Mouse (Mus musculus): ENCODE data around the gene Atcay. TPM values are rescaled to one million over a fixed set of nuclear protein-coding genes. Genes with fewer than 3 reads are reported as not detected.

Atcay gene
- total RNA-seq (2021): 100 to 1,000 TPM; 195 to 206 TPM

DNA sequence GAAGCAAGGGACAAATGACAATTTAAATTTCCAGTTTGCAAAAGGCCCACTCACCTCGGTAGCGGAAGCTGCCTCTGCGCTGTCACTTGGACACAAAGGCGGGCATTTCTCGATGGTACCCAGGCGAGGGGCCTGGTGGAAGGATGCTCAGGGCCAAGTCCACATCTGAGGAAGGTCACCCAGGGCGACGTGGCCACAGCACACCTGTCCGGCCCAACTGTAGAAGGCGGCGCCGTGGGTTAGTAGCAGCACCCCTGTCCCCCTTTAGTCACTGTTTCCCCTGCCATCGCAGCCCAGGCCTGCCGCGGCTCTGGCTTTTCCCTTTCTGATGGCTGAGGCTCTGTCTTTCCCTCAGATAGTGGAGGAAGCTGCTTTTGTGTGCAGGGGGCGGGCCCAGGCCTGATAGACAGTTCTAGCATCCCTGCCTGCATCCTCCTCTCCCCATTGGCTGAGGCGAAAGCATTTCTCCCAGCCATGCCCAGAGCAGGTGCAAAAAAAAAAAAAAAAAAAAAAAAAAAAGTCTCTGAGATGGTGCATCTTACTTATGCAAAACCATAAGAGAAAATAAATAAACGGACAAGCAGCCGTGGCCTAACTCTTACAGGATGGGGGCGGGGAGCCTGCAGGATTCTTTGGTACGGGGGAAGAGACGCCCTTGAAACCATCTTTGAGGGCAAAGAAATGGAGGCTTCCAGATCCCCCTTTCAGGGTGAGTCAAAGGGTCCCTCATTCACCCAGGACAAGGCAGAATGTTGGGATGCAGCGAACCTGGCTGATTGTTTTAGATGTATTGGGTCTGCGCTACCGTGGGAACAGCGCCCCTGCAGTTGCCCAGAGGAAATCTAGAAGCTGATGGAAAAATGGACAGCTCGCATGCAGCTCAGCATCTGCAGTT, at the start of gene Atcay:
Gene Atcay, minus strand, starts transcription at position 396 of the 895 bp plus-strand sequence.
- intact Hi-C loops (cut with DNase I): no loop called here

DNA sequence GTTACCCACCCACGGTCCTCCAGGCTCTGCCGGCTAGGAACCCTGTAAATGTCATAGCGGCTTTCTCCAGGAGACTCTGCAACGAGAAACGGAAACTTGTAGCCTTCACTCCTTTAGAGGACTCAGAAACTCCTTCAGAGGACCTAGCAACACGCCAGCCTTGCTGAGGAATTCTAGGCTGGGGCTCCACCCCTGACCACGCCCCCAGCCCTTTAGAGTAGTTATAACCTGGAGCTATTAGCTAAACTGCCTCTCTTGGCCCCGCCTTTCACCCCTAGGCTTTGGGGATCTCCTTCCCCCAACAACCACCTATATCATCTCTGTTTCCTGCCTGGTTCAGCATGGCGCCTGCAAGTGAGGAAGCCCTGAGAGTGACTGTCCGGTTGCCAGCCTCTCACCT, 48.9 kb upstream of the Atcay start:
- intact Hi-C loops (cut with DNase I): no loop called here

More for the DNA sequence above, at the start of gene Atcay:
- peak; percentile 81 for DNase-seq

DNA sequence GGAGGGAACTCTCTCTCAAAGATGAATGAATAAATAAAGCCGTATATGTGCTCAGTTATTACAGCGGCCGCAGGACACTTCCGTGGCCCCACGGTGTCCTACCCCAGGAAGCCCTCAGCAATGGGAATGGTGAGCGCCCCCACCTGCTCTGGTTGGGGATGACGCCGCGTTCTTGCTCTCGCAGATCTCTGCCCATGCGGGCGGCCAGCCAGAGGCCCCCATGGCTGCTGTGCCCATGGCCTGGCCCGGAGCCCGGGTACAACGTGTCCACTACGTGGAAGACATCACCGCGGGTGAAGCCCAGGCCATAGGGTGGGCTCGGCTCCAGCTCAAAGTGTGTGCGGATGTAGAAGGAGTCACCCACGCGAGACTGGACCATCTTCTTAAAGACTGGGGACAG, 47.0 kb upstream of the Atcay start:
- intact Hi-C loops (cut with DNase I): no loop called here
- DNase-seq: peak; percentile 70

More for the DNA sequence above, 48.9 kb upstream of the Atcay start:
- DNase-seq: no peak

DNA sequence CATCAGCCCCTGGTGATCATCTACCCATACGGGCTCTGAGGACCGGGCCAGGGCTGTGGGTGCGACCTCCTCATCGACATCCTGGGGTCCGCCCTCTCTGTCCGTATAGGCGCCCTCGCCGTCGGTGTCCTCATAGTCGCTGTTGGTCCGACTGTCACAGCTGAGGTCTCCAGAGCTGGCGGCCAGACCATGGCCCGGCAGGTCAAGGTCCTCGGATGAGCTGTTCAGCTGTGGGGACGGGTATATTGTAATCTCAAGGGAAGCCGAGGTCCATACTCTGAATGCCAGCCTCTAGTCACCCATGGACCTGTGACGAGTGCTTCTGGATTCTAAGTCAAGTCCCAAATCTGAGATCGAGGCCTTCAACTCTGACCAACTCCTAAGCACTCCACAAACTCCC, 43.2 kb upstream of the Atcay start:
- intact Hi-C loops (cut with DNase I): no loop called here
- no peak for DNase-seq

DNA sequence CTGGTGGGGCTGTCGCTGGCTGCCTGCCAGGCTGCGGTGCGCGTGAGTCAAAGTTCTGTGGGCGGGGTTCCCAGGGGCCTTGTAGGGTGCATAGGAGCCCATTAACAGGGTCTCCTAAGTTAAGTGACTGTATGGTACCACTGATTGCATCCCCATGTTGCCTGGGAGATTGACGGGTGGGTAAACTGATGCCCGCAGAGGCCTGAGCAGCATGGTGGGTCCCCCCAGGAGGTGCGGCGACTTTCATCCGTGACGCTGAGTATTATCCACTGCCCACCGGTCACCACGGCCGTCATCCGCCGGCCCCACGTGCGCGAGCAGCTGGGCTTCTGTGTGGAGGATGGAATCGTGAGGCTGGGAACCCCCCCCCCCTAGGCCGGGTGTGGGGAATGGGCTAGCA, 41.7 kb upstream of the Atcay start:
- intact Hi-C loops (cut with DNase I): no loop called here
- no peak for DNase-seq

DNA sequence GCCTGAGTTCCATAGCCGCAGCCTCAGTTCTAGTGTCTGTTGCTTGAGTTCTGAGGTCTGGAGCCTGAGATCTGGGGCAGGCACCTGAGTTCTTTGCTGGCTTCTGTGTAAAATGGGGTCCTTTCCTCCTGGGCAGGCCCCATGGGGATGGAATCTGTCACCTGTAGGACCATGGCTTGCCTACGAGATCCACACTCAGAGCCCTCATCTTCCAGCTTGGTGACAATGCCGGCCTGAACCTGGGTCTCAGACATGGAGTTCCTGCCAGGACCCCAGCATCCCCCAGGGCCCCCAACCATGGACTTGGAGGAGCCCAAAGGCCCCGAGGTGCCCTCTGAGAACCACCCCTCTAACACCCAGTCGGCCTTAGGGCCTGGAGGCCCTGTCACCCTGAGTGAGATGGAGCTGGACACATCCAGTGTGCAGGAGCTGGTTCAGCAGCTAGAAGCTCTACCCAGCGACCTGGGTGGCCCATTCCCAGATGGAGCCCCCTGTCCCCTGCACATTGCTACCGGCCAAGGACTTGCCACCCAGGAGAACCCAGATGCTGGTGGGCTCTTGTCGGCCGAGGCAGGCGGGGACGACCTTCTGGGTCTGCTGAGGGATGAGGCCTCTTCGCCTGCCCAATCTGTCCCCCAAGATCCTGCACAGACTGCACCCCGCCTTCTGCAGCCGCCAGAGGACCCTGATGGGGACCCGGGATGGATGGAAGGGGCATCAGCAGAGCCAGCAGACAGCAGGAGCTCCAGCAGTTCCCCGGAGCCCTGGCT, 38.2 kb upstream of the Atcay start:
- DNase-seq: no peak
- intact Hi-C loops (cut with DNase I): no loop called here

DNA sequence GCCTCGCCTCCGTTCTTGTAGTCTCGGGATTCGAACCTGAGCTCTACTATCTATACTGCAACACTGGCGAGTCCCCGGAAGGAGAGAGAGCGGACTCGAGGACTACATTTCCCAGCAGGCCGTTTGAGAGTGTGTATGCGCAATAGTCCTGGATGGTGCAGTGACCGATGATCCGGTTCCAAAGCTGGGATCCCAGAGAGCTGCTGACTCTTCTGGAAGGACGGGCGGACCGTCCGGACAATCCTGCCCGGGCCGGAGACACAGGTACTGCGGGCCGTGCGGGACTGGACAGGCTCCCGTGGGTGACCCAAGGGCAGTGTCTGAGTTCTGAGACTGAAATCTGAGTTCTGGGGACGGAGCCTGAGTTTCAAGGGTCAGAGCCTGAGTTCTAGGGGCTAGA, 37.4 kb upstream of the Atcay start:
- intact Hi-C loops (cut with DNase I): no loop called here

DNA sequence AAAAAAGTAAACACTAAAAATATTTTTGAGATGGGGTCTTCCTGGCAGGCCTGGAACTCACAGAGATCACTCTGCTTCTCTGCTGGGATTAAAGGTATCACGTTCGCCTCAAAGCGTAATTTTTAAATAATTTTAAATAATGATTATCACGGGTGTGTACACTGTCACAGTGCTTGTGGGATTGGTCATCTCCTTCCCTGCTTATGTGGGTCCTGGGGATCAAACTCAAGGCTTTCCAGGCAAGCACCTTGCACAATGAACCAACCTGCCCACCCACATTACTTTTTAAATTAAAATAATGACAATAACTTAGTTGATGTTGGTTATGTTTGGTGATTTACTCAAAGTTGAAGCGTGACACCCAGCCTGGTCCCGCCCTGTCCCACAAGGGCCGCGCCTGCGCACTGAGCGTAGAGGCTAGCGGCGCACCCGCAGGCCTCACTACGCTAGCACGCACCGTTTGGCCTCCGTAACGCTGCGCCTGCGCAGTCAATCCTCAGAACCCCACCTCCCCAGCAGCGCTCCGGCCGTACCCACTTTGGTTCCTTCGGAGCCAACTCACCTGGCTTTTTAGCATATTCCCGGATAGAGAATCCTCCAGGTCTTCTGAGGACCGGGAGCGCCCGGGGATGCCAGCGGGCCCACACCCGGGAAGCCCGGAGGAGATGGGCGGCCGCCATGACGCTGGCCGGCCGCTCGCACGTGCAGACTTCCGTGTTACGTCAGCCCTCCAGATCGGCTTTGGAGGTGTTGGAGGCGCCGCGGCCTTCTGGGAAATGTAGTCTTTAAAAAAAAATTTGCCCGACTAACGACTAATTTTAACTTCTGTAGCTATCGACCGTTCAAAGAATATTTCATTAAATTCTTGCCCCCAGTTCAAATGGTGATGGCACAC, 35.8 kb upstream of the Atcay start, which contains the start of the genes Mrpl54 and Apba3:
Gene Mrpl54, minus strand, starts transcription at position 724 of the 895 bp plus-strand sequence.
Gene Apba3, plus strand, starts transcription at position 750 of the 895 bp plus-strand sequence.
- peak; percentile 97 for DNase-seq
- intact Hi-C loops (cut with DNase I): no loop called here

More for the DNA sequence above, 37.4 kb upstream of the Atcay start:
- peak; percentile 75 for DNase-seq

DNA sequence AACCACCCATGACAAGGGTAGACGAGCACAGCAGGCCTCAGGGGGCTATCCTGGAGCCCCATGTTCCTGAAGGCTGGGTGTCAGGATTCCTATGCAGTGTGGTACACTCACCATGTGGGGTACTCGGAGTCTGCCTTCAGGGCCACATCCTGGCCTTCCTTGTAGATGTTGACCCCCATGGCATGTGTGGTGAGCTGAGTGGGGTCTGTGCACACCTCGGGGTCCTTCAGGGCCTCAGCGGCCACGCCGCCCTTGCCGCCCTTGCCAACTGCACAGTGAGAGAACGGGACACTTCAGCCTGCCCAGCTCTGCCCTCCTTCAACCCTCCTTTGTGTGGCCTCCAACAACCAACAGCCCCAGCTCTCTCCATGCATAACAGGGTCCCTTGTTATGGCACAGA, 34.9 kb upstream of the Atcay start:
- no peak for DNase-seq
- intact Hi-C loops (cut with DNase I): no loop called here

DNA sequence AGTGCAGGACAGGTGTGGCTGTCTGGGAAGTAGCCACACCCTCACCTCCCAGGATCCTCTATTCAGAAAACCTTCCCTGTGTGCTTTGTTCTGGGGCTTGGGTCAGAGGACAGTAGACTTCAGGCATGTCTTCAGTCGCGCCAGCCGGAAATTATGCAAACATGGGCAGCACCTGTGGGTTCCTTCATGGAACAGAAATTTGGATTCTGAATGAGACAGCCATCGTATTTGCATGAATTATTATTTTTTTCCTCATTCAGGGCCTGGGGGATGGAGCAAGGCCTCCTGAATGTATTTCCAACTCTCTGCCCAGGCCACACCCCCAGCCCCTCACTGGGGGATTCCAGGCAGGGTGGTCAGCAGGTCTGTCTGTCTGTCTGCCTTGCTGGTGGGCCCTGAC, 30.4 kb upstream of the Atcay start:
- intact Hi-C loops (cut with DNase I): no loop called here

DNA sequence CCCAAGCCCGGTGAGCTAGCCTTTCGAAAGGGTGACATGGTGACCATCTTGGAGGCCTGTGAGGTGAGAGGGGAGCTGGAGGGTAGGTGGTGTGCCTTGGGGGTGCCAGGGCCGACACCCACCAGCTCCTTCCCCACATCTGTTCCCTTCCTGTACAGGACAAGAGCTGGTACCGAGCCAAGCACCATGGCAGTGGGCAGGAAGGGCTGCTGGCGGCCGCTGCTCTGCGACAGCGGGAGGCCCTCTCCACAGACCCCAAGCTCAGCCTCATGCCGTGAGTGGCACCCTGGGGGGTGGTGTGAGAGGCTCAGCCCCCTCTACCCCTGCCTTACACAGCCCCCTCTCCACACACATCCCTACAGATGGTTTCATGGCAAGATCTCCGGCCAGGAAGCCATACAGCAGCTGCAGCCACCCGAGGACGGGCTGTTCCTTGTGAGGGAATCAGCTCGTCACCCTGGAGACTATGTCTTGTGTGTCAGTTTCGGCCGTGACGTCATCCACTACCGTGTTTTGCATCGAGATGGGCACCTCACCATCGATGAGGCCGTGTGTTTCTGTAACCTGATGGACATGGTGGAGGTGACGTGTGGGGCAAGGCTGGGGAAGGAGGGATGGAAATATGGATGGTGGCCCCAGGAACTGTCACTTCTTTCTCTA, 28.7 kb upstream of the Atcay start:
- DNase-seq: peak; percentile 44
- intact Hi-C loops (cut with DNase I): no loop called here

More for the DNA sequence above, 30.4 kb upstream of the Atcay start:
- DNase-seq: no peak

DNA sequence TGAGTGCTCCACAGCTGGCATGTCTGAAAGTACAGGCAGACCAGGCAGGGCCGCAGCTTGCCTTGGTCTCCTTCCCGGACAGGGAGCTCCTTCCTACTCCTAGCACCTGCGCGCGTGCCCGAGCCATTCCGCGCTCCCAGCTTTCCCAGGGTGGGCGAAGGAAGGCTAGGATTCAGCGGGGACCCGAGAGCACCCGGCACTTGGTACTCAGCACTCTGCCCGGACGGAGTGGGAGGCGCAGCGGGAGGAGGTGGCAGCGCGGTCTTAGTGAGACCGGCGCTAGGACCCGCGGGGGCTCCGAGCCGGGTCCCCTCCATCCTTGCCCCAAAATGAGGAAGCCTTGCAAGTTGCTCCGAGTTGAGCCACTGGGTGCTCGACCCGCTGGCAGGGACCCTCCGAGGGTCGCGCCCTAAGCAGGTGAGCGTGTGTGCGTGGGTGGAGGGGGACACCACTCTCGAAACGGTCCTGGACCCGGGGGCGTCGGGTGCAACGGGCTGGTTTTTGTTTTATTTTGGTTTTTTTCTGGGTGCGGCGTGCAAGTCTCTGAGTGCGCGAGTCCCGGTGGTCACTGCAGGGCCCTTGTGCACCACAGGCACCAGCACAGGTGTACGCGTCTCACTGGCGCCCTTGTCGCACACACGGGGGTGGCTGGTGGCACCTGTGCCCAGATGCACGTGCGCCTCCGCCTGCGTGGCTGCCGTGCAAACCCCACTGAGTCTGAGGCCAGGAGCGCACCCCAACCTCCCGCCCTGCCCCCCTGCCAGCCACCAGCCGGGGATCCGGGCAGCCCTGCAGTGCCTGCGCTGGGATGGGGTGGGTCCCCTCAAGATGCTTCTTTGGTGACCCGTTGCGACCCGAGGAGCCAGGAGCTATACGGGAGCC, 26.8 kb upstream of the Atcay start:
- no peak for DNase-seq
- intact Hi-C loops (cut with DNase I): no loop called here

DNA sequence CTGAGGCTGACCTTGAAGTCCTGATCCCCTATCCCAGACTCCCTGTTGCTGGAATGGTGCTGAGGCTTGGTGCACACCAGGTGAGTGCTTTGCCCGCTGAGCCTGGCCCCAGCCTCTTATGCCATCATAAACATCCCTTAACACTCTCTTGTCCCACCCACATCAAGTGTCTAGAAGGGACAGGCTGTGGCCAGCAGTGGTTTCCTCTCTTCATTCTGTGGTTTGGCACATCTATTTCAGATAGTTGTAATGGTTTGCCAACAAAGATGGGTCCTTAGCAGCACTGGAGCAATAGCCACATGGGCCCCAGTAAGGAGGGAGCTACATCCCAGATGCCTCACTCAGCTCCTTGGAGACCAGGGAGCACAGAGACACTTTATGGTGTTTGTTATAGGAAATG, 24.3 kb upstream of the Atcay start:
- no peak for DNase-seq
- intact Hi-C loops (cut with DNase I): no loop called here

DNA sequence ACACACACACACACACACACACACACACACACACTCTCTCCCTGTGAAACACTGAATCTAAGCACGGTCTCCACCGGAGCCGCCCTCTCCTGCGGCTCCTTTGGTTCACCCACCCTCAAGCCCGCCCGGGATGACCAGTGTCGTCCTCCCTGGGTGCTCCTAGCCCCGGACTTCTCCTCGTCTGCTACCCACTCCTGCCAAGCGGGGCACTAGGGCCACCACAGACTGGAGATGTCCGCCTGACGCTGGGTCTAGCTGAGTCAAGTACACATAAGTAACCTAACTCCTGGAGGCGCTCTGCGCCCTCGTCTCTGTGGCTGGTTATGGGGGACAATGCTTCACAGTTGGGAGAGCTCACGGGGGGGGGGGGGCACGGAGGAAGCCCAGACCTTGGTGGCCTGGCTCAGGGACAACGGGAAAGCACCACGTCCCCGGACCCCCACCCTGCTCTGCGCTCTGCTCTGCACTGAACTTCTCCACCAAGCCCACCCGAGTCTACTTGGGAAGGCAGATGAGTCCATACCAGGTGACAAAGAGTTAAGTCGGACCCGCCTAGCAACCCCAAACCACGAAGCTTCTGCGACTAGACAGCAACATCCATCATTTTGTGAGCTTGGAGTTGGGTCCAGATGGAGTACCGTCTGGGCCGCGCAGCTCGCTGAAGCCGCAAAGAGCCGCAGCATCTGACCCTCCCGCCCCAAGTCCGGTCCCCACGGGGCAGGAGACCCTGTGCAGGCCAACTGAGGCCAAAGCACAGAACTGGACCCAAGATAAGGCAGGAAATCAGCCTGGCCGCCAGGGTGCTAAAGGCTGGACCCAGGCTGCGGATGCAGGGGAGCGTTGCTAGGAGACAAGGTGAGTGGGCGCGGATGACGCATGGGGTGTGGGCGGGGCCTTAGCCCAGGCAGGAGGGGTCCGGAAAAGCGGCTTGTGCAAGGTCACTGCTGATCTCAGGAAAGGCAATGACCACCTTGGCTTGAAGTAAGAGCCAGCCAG, 22.1 kb upstream of the Atcay start, which contains the start of gene Matk:
Gene Matk, plus strand, starts transcription at position 512 of the 996 bp plus-strand sequence.
- DNase-seq: peak; percentile 71
- intact Hi-C loops (cut with DNase I): no loop called here

DNA sequence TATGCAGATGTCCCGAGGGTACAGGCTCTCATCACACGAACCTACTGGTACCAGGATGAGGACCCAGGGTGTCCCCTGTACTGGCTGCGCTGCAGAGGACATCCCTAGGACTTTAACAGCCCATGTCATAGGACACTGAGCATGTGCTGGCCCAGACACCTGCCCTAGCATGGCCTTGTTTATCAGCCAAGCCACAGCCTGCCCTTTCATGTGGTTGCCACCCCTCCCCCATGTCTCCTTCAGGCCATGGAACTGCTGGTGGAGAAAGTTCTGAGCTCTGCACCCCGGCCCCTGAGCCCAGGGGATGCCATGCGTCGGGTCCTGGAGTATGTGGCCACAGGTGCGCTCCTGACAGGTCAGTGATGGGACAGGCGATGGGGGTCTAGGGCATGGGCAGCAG, 18.8 kb upstream of the Atcay start:
- no peak for DNase-seq
- intact Hi-C loops (cut with DNase I): no loop called here

DNA sequence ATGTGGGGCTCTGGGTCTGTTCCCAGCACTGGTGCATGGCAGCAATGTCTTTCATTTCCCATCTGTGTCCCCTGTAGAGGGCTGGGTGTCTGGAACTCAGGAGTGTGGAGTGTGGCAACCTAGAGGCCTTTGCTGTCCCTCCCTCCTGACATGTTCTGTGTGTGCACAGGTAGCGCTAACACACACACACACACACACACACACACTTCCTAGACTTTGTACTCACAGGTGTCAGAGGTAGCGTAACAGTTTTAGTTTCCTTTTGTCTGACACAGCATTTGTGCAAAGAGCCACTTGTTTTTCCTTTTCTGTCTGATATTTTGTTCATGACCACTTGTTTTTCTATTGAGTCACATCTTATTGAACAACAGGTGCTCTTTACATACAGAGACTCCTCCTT, 17.2 kb upstream of the Atcay start:
- no peak for DNase-seq
- intact Hi-C loops (cut with DNase I): no loop called here

DNA sequence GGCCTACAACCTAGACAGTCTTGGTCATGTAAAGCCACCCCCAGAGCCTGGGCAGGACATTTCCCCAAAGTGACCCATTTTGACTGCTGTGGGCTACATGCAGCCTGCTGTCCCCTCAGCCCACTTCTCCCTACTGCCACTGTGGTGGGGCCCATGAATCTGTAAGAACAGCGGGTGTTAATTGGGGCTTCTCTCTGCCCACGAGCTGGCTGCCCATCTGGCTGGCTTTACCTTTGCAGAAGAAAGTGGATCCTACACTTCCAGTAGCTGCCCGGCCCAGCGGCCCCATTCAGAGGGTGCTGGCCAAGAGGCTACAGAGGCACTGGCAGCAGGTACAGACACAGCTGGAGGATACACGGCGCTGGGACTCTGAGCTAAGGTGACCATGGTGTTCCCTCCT, 14.5 kb upstream of the Atcay start:
- intact Hi-C loops (cut with DNase I): no loop called here
- no peak for DNase-seq

DNA sequence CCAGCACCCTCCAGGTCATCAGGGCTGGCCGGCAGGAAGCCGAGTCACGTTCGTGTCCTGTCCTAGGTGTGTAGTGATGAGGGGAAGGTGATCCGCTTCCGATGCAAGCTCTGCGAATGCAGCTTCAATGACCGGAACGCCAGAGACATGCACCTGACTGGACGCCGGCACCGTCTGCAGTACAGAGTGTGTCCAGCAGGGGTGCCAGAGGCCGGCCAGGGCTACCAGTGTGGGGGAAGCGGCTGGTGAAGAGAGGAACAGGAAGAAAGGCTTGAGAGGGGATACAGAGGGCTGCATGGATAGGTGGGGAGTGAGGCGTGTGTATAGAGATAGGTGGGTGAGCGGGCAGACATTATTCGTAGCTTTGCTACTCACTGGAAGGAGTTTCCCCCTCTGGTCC, 14.0 kb upstream of the Atcay start:
- intact Hi-C loops (cut with DNase I): no loop called here
- DNase-seq: peak; percentile 80

Data from left cerebral cortex, postnatal 4 days (tissue).